Mouse (Mus musculus) MEL (cell line): Measurements from ENCODE around the gene Igfbp2. TPM values are rescaled to one million over a fixed set of nuclear protein-coding genes. Genes with fewer than 3 reads are reported as not detected.

Source experiments
- DNase-seq: peaks from one replicate; pipeline ENCODE4 v3.0.0; 2011; ENCODE audit warnings: low read depth, low spot score
- H3K27ac ChIP-seq: 2 replicates; pipeline ENCODE4 v1.5.1; 2012; ENCODE audit warnings: low read depth, mild to moderate bottlenecking, control low read depth, low read length, moderate library complexity; ENCODE audit not compliant: control insufficient read depth
- H3K27me3 ChIP-seq, 2 experiments: fragments of 150-350 bp in 1 of 2; sonication (generic) in 1 of 2; 2 replicates each; pipeline ENCODE4 v1.6.1; 2012; ENCODE audit warnings: low read length in 2 of 2, mild to moderate bottlenecking in 2 of 2, improper control_type of control experiment in 1 of 2, moderate library complexity in 1 of 2; ENCODE audit not compliant: insufficient read depth in 2 of 2, control insufficient read depth in 1 of 2
- H3K36me3 ChIP-seq, 2 experiments: 2 replicates each; pipeline ENCODE4 v1.6.1; 2012 to 2014; ENCODE audit warnings: low read length in 2 of 2, improper control_type of control experiment in 1 of 2, inconsistent platforms in 1 of 2, mild to moderate bottlenecking in 1 of 2; ENCODE audit not compliant: insufficient read depth in 2 of 2, control insufficient read depth in 1 of 2
- H3K4me1 ChIP-seq, 2 experiments: fragments of 150-350 bp in 1 of 2; sonication (generic) in 1 of 2; 2 replicates each; pipeline ENCODE4 v1.6.1; 2012; ENCODE audit warnings: low read length in 2 of 2, improper control_type of control experiment in 1 of 2, mild to moderate bottlenecking in 1 of 2; ENCODE audit not compliant: insufficient read depth in 2 of 2, control insufficient read depth in 1 of 2
- H3K4me3 ChIP-seq, 2 experiments: fragments of 150-350 bp in 1 of 2; sonication (generic) in 1 of 2; 2 replicates each; pipeline ENCODE4 v1.5.1; 2012; ENCODE audit warnings: low read depth in 2 of 2, low read length in 2 of 2, mild to moderate bottlenecking in 2 of 2, moderate library complexity in 2 of 2, control low read depth in 1 of 2, improper control_type of control experiment in 1 of 2; ENCODE audit not compliant: control insufficient read depth in 1 of 2, insufficient read depth in 1 of 2
- H3K79me2 ChIP-seq: 2 replicates; pipeline ENCODE4 v1.6.1; 2012; ENCODE audit warnings: mild to moderate bottlenecking, low read length, moderate library complexity; ENCODE audit not compliant: control insufficient read depth, poor library complexity, insufficient read depth
- H3K9ac ChIP-seq: 2 replicates; pipeline ENCODE4 v1.6.1; 2012; ENCODE audit warnings: low read depth, mild to moderate bottlenecking, control low read depth, low read length, moderate library complexity; ENCODE audit not compliant: control insufficient read depth, poor library complexity, severe bottlenecking
- H3K9me3 ChIP-seq: fragments of 150-350 bp; sonication (generic); replicated peaks from 2 replicates; pipeline ENCODE4 v1.6.1; 2012; ENCODE audit warnings: mild to moderate bottlenecking, low read length, improper control_type of control experiment, moderate library complexity; ENCODE audit not compliant: insufficient read depth
- BHLHE40 ChIP-seq: IDR thresholded peaks from 2 replicates; pipeline ENCODE4 v1.6.1; 2012; ENCODE audit warnings: low read depth, mild to moderate bottlenecking, inconsistent platforms, low read length, improper control_type of control experiment, borderline replicate concordance
- CHD1 ChIP-seq: IDR thresholded peaks from 2 replicates; pipeline ENCODE4 v1.6.1; 2012; ENCODE audit warnings: low read depth, mild to moderate bottlenecking, inconsistent platforms, low read length, improper control_type of control experiment
- CHD2 ChIP-seq: IDR thresholded peaks from 2 replicates; pipeline ENCODE4 v1.6.1; 2011; ENCODE audit warnings: low read length, improper control_type of control experiment
- CTCF ChIP-seq, 3 experiments: IDR thresholded peaks in 2 of 3; conservative IDR thresholded peaks in 1 of 3; 2 replicates each; pipeline ENCODE4 v1.5.1; 2011 to 2012; ENCODE audit warnings: low read length in 3 of 3, low read depth in 2 of 3, mild to moderate bottlenecking in 2 of 3, improper control_type of control experiment in 1 of 3, inconsistent platforms in 1 of 3, mixed read lengths in 1 of 3, moderate library complexity in 1 of 3; ENCODE audit not compliant: control insufficient read depth in 1 of 3, insufficient read depth in 1 of 3, poor library complexity in 1 of 3, severe bottlenecking in 1 of 3
- EP300 ChIP-seq, 2 experiments: IDR thresholded peaks; 2 replicates each; pipeline ENCODE4 v1.6.1; 2011; ENCODE audit warnings: improper control_type of control experiment in 2 of 2, low read length in 2 of 2, low read depth in 1 of 2, mild to moderate bottlenecking in 1 of 2
- ETS1 ChIP-seq: IDR thresholded peaks from 2 replicates; pipeline ENCODE4 v1.6.1; 2012; ENCODE audit warnings: low read depth, mild to moderate bottlenecking, inconsistent platforms, low read length, improper control_type of control experiment, moderate library complexity
- GABPA ChIP-seq: IDR thresholded peaks from 2 replicates; pipeline ENCODE4 v1.6.1; 2012; ENCODE audit warnings: low read depth, mild to moderate bottlenecking, inconsistent platforms, low read length, improper control_type of control experiment, moderate library complexity
- GATA1 ChIP-seq: IDR thresholded peaks from 2 replicates; pipeline ENCODE4 v1.6.1; 2011; ENCODE audit warnings: low read depth, low read length, improper control_type of control experiment
- HCFC1 ChIP-seq: IDR thresholded peaks from 2 replicates; pipeline ENCODE4 v1.6.1; 2012; ENCODE audit warnings: low read depth, mild to moderate bottlenecking, inconsistent platforms, low read length, improper control_type of control experiment, moderate library complexity
- MAX ChIP-seq: IDR thresholded peaks from 2 replicates; pipeline ENCODE4 v1.6.1; 2011; ENCODE audit warnings: low read length, improper control_type of control experiment
- MAZ ChIP-seq: IDR thresholded peaks from 2 replicates; pipeline ENCODE4 v1.6.1; 2012; ENCODE audit warnings: low read depth, mild to moderate bottlenecking, inconsistent platforms, low read length, improper control_type of control experiment
- MEF2A ChIP-seq: IDR thresholded peaks from 2 replicates; pipeline ENCODE4 v1.6.1; 2014; ENCODE audit warnings: low read depth, mild to moderate bottlenecking, inconsistent platforms, low read length, improper control_type of control experiment; ENCODE audit not compliant: poor library complexity, insufficient replicate concordance, severe bottlenecking; ENCODE audit errors: extremely low read depth
- MXI1 ChIP-seq: IDR thresholded peaks from 2 replicates; pipeline ENCODE4 v1.6.1; 2011; ENCODE audit warnings: mild to moderate bottlenecking, low read depth, low read length, improper control_type of control experiment
- MYC ChIP-seq: IDR thresholded peaks from 2 replicates; pipeline ENCODE4 v1.6.1; 2011; ENCODE audit warnings: low read depth, mild to moderate bottlenecking, low read length, improper control_type of control experiment, moderate library complexity
- NELFE ChIP-seq: IDR thresholded peaks from 2 replicates; pipeline ENCODE4 v1.6.1; 2011; ENCODE audit warnings: low read depth, low read length, improper control_type of control experiment
- POLR2AphosphoS2 ChIP-seq: IDR thresholded peaks from 2 replicates; pipeline ENCODE4 v1.6.1; 2011; ENCODE audit warnings: low read length, improper control_type of control experiment
- RCOR1 ChIP-seq: IDR thresholded peaks from 2 replicates; pipeline ENCODE4 v1.6.1; 2012; ENCODE audit warnings: low read depth, mild to moderate bottlenecking, inconsistent platforms, low read length, improper control_type of control experiment
- UBTF ChIP-seq: IDR thresholded peaks from 2 replicates; pipeline ENCODE4 v1.6.1; 2012; ENCODE audit warnings: low read depth, mild to moderate bottlenecking, inconsistent platforms, low read length, improper control_type of control experiment, moderate library complexity, borderline replicate concordance; ENCODE audit not compliant: insufficient read depth
- USF1 ChIP-seq: IDR thresholded peaks from 2 replicates; pipeline ENCODE4 v1.6.1; 2014; ENCODE audit warnings: low read depth, mild to moderate bottlenecking, inconsistent platforms, low read length, improper control_type of control experiment, moderate library complexity
- ZKSCAN1 ChIP-seq: IDR thresholded peaks from 2 replicates; pipeline ENCODE4 v1.6.1; 2012; ENCODE audit warnings: low read depth, mild to moderate bottlenecking, inconsistent platforms, low read length, improper control_type of control experiment, moderate library complexity
- polyA plus RNA-seq, 2 experiments: library from polyadenylated mRNA; stranded (reverse) in 1 of 2; unstranded in 1 of 2; fragments of >175 nt in 1 of 2; fragments of >200 nt in 1 of 2; gene quantifications; 2 replicates each; pipeline versions ENCODE4 v1.2.1 to v1.2.4; 2012; ENCODE audit warnings: low replicate concordance in 2 of 2, low read depth in 1 of 2; ENCODE audit not compliant: insufficient read length in 2 of 2, insufficient read depth in 1 of 2, missing spikeins in 1 of 2
- total RNA-seq: library from RNA; depleted of rRNA; stranded (reverse); fragments of 300-350 nt; gene quantifications from 2 replicates; pipeline ENCODE4 v1.2.3, GENCODE M21; 2012

The Igfbp2 gene
- total and polyA plus RNA-seq, 3 experiments = not detected

GRCm38 (mm10) chr1:72842666-72843459, 18.6 kb downstream of the Igfbp2 start:
- TF ChIP-seq ZKSCAN1 (no peak), UBTF (no peak), RCOR1 (no peak), MAZ (no peak), CHD2 (no peak), USF1 (no peak), GABPA (no peak), HCFC1 (no peak), CHD1 (no peak), CTCF (IDR thresholded peaks at IDR 0.05 in 2 of 3, conservative IDR thresholded peaks at IDR 0.05 in 1 of 3; ENCODE audit: control insufficient read depth in 1 of 3, insufficient read depth in 1 of 3, low read depth in 2 of 3, low read length in 3 of 3, poor library complexity in 1 of 3, severe bottlenecking in 1 of 3) (no peak), MXI1 (no peak), BHLHE40 (no peak)
- no peak overlapping the region for H3K4me3 ChIP-seq
- no peaks in the 10 kb centered on the region for H3K9me3 ChIP-seq
- no peaks in the 10 kb centered on the region for H3K4me1 ChIP-seq
- H3K9ac ChIP-seq = no peak overlapping the region
- no peaks in the 10 kb centered on the region for H3K36me3 ChIP-seq
- no peaks in the 10 kb centered on the region for H3K79me2 ChIP-seq
- H3K27me3 ChIP-seq = no peaks in the 10 kb centered on the region
- no peak overlapping the region for H3K27ac ChIP-seq
- no peak for DNase-seq

GRCm38 (mm10) chr1:72844675-72845074, 20.4 kb downstream of the Igfbp2 start:
- no peaks in the 10 kb centered on the region for H3K36me3 ChIP-seq
- no peaks in the 10 kb centered on the region for H3K4me1 ChIP-seq
- no peak overlapping the region for H3K9ac ChIP-seq
- no peak for TF ChIP-seq MYC
- no peak for TF ChIP-seq POLR2AphosphoS2
- TF ChIP-seq UBTF = no peak
- no peak for TF ChIP-seq CTCF (IDR thresholded peaks at IDR 0.05 in 2 of 3, conservative IDR thresholded peaks at IDR 0.05 in 1 of 3; ENCODE audit: control insufficient read depth in 1 of 3, insufficient read depth in 1 of 3, low read depth in 2 of 3, low read length in 3 of 3, poor library complexity in 1 of 3, severe bottlenecking in 1 of 3)
- TF ChIP-seq NELFE = no peak
- TF ChIP-seq ZKSCAN1 = no peak
- no peak for TF ChIP-seq ETS1
- TF ChIP-seq BHLHE40 = no peak
- TF ChIP-seq MAX = no peak
- TF ChIP-seq MEF2A = no peak
- TF ChIP-seq EP300 (IDR thresholded peaks at IDR 0.05; ENCODE audit: low read depth in 1 of 2, low read length in 2 of 2) = no peak
- no peak for TF ChIP-seq MXI1
- no peak for TF ChIP-seq GATA1
- TF ChIP-seq, all 39 proteins: peak for 0
- no peaks in the 10 kb centered on the region for H3K79me2 ChIP-seq
- no peak overlapping the region for H3K27ac ChIP-seq
- no peak overlapping the region for H3K4me3 ChIP-seq
- H3K27me3 ChIP-seq = no peaks in the 10 kb centered on the region
- DNase-seq = no peak
- H3K9me3 ChIP-seq = no peaks in the 10 kb centered on the region
